Mouse (Mus musculus) intestine, postnatal 0 days (tissue): ENCODE results near the gene Spata33. TPM values are rescaled to one million over a fixed set of nuclear protein-coding genes. Genes with fewer than 3 reads are reported as not detected.

ENCODE experiments used
- ATAC-seq: fragments of 200-750 bp; cut with Nextera tagmentation; 2 replicates; pipeline ENCODE4 v1.8.0; 2017; ENCODE audit warnings: mild to moderate bottlenecking, moderate TSS enrichment, moderate library complexity
- H3K27ac ChIP-seq: fragments of 300-500 bp; sonication (generic); 2 replicates; pipeline ENCODE4 v1.5.1; 2014; ENCODE audit warnings: mild to moderate bottlenecking, low read depth, low read length, moderate library complexity
- H3K27me3 ChIP-seq: fragments of 300-500 bp; sonication (generic); replicated peaks from 2 replicates; pipeline ENCODE4 v1.6.1; 2014; ENCODE audit warnings: low read length, mixed read lengths; ENCODE audit not compliant: control insufficient read depth, insufficient read depth
- H3K36me3 ChIP-seq: fragments of 300-500 bp; sonication (generic); 2 replicates; pipeline ENCODE4 v1.6.1; 2014; ENCODE audit warnings: mild to moderate bottlenecking, moderate library complexity; ENCODE audit not compliant: control insufficient read depth, insufficient read depth
- H3K4me1 ChIP-seq: fragments of 300-500 bp; sonication (generic); replicated peaks from 2 replicates; pipeline ENCODE4 v1.6.1; 2014; ENCODE audit warnings: antibody characterized with exemption, low read length, mixed read lengths; ENCODE audit not compliant: control insufficient read depth, insufficient read depth
- H3K4me2 ChIP-seq: fragments of 300-500 bp; sonication (generic); replicated peaks from 2 replicates; pipeline ENCODE4 v1.6.1; 2014; ENCODE audit warnings: low read depth, mild to moderate bottlenecking, moderate library complexity
- H3K4me3 ChIP-seq: fragments of 300-500 bp; sonication (generic); 2 replicates; pipeline ENCODE4 v1.5.1; 2014; ENCODE audit warnings: low read depth, low read length
- H3K9ac ChIP-seq: fragments of 300-500 bp; sonication (generic); 2 replicates; pipeline ENCODE4 v1.6.1; 2014; ENCODE audit warnings: mild to moderate bottlenecking, low read depth, low read length
- H3K9me3 ChIP-seq: fragments of 300-500 bp; sonication (generic); 2 replicates; pipeline ENCODE4 v1.6.1; 2016; ENCODE audit warnings: mixed run types; ENCODE audit not compliant: control insufficient read depth
- CTCF ChIP-seq: sonication (generic); IDR thresholded peaks from 2 replicates; pipeline ENCODE4 v1.5.1; 2016; ENCODE audit warnings: low read depth, mild to moderate bottlenecking, control low read depth, antibody characterized with exemption, moderate library complexity
- WGBS: fragments of 180-500 bp; shearing (Covaris S2); extraction: QIAGEN DNeasy Blood & Tissue Kit; methylation state at CpG from one replicate; pipeline ENCODE4 v1.1.7; 2014; 5-methylcytosine and 5-hydroxymethylcytosine counted together
- polyA plus RNA-seq: library from polyadenylated mRNA; unstranded; fragments of >200 nt; fragmentation: Nextera tagmentation; extraction: Ambion mirVana; gene quantifications from 2 replicates; pipeline ENCODE4 v1.2.1, GENCODE M21; 2015

The Spata33 gene
- polyA plus RNA-seq, 1 experiment from 2014 or later, result 1.2 TPM

DNA sequence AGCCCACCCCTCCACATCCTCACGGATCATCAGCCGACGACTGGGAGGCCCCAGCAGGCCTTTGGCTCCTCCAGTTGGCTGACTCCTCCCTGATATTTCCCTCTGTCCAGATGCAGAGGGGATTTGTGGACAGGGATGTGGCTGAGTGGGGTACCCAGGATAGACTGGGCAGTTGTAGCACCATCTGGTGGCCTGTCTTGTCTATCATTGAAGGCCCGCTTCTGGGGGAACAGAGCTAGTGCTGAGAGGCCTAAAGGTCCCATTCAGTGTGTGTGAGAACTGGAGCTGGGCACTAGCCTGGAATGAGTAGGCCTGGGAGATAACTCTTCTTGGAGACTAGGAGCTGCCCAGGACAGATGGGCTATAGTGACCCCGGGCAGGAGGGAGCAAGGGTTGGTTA lies 19.1 kb downstream of the Spata33 start:
- H3K27me3 ChIP-seq, result 0 out of 2 replicates have a peak, but pooled peaks cover 4% of the 10 kb centered on the region
- no peak overlapping the region for H3K9ac ChIP-seq
- no peak for ATAC-seq
- peak; percentile 59 for TF ChIP-seq CTCF
- H3K27ac ChIP-seq, result no peak overlapping the region
- H3K4me2 ChIP-seq, result no peak overlapping the region
- 0 out of 2 replicates have a peak, but pooled peaks cover 8% of the 10 kb centered on the region for H3K4me1 ChIP-seq
- H3K36me3 ChIP-seq, result peaks cover 10% of the 10 kb centered on the region; the same call in 1 of the 2 replicates
- H3K4me3 ChIP-seq, result no peak overlapping the region
- WGBS, result 61% methylated on average over 5 of the region's 5 CpGs
- H3K9me3 ChIP-seq, result no peaks in the 10 kb centered on the region

- H3K36me3 ChIP-seq, result 0 out of 2 replicates have a peak, but pooled peaks cover 4% of the 10 kb centered on the region
- 0 out of 2 replicates have a peak, but pooled peaks cover 8% of the 10 kb centered on the region for H3K4me1 ChIP-seq
- no peak for ATAC-seq
- no peaks in the 10 kb centered on the region for H3K9me3 ChIP-seq
- no peak overlapping the region for H3K27ac ChIP-seq
- TF ChIP-seq CTCF, result no peak
- H3K9ac ChIP-seq, result no peak overlapping the region
- 38% methylated on average over 7 of the region's 7 CpGs for WGBS
- H3K4me3 ChIP-seq, result no peak overlapping the region
- 0 out of 2 replicates have a peak, but pooled peaks cover 4% of the 10 kb centered on the region for H3K27me3 ChIP-seq
- H3K4me2 ChIP-seq, result no peak overlapping the region
Observed at GRCm38 (mm10) chr8:123232553-123232952, 19.9 kb downstream of the Spata33 start.

GRCm38 (mm10) chr8:123233300-123233699 lies 20.7 kb downstream of the Spata33 start:
- Histone ChIP-seq H3K36me3 (0 out of 2 replicates have a peak, but pooled peaks cover 4% of the 10 kb centered on the region), H3K9me3 (no peaks in the 10 kb centered on the region), H3K4me3 (no peak overlapping the region), H3K4me1 (0 out of 2 replicates have a peak, but pooled peaks cover 8% of the 10 kb centered on the region), H3K27ac (no peak overlapping the region), H3K9ac (no peak overlapping the region), H3K4me2 (no peak overlapping the region), H3K27me3 (0 out of 2 replicates have a peak, but pooled peaks cover 4% of the 10 kb centered on the region)
- no peak for TF ChIP-seq CTCF
- ATAC-seq, result no peak
- WGBS, result 65% methylated on average over 13 of the region's 13 CpGs

- Histone ChIP-seq H3K9me3 (no peaks in the 10 kb centered on the region), H3K4me3 (no peak overlapping the region), H3K27ac (no peak overlapping the region), H3K4me2 (no peak overlapping the region), H3K4me1 (0 out of 2 replicates have a peak, but pooled peaks cover 8% of the 10 kb centered on the region), H3K9ac (no peak overlapping the region), H3K36me3 (0 out of 2 replicates have a peak, but pooled peaks cover 4% of the 10 kb centered on the region), H3K27me3 (0 out of 2 replicates have a peak, but pooled peaks cover 4% of the 10 kb centered on the region)
- WGBS, result 81% methylated on average over 11 of the region's 11 CpGs
- TF ChIP-seq CTCF, result no peak
- no peak for ATAC-seq
Observed at GRCm38 (mm10) chr8:123233760-123234159, 21.1 kb downstream of the Spata33 start.

DNA sequence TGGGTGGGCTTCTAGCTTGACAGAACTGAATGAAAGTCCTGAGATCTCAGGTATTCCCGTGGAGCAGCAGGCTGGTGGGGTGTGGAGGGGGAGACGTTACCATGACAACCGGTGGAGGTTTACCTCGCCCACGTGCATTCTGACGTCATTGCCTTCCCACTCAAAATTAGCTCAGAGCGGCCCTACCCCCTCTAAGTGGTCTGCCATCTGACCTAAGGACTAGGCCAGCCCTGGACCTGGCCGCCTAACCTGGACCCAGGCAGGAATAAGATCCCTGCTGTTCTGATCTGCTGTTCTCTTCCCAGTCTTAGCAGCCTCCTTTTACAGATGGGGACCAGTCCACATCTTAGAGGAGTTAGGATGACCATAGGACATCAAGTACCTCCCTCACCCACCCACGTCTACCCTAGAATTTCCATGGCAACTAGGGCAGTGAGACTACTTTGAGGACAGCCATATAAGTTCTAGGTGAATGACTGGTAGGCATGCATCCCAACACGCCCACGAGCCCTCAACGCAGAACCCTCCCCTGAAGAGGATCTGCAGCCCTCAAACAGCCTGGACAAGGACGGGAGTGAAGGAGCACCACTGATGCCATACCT lies 22.4 kb downstream of the Spata33 start:
- no peak overlapping the region for H3K27ac ChIP-seq
- ATAC-seq, result no peak
- 0 out of 2 replicates have a peak, but pooled peaks cover 4% of the 10 kb centered on the region for H3K27me3 ChIP-seq

More for the DNA sequence above, 22.4 kb downstream of the Spata33 start:
- TF ChIP-seq CTCF, result no peak
- Histone ChIP-seq H3K9me3 (no peaks in the 10 kb centered on the region), H3K36me3 (0 out of 2 replicates have a peak, but pooled peaks cover 4% of the 10 kb centered on the region), H3K4me3 (peak overlapping the region; percentile 82), H3K4me2 (peak overlapping the region; percentile 98), H3K4me1 (0 out of 2 replicates have a peak, but pooled peaks cover 8% of the 10 kb centered on the region), H3K9ac (peak overlapping the region; percentile 55; the same call in 1 of the 2 replicates)
- WGBS, result 28% methylated on average over 13 of the region's 13 CpGs
